Mouse (Mus musculus) neural tube, embryonic 11.5 days (tissue): ENCODE measurements at regions not wholly inside any gene's neighbourhood (a gene's known extent, or its start where the extent isn't known, plus 50 kb on each side); places are given as distances from the start of the nearest gene placed in this dataset.
"Not testable (repeated sequence)": the region's sequence is repeated elsewhere in the genome, so short reads cannot be mapped to it uniquely, and the experiment has no call there.

Experiments
- ATAC-seq: fragments of 200-750 bp; cut with Nextera tagmentation; 2 replicates; pipeline ENCODE4 v1.8.0; 2017; ENCODE audit warnings: moderate number of reproducible peaks, mild to moderate bottlenecking, moderate TSS enrichment, moderate library complexity; ENCODE audit not compliant: insufficient read depth, low FRiP score, low TSS enrichment
- DNase-seq: peaks from one replicate; pipeline ENCODE4 v3.0.0-alpha.2; 2015; ENCODE audit warnings: low spot score
- H3K27ac ChIP-seq: fragments of 300-500 bp; sonication (generic); 2 replicates; pipeline ENCODE4 v1.5.1; 2014; ENCODE audit warnings: low read depth, mild to moderate bottlenecking, low read length
- H3K27me3 ChIP-seq: fragments of 300-500 bp; sonication (generic); 2 replicates; pipeline ENCODE4 v1.6.1; 2014; ENCODE audit warnings: mild to moderate bottlenecking, low read length, mixed read lengths; ENCODE audit not compliant: control insufficient read depth, insufficient read depth
- H3K36me3 ChIP-seq: fragments of 300-500 bp; sonication (generic); 2 replicates; pipeline ENCODE4 v1.6.1; 2014; ENCODE audit warnings: mild to moderate bottlenecking, low read length, moderate library complexity, mixed read lengths; ENCODE audit not compliant: control insufficient read depth, insufficient read depth
- H3K4me1 ChIP-seq: fragments of 300-500 bp; sonication (generic); 2 replicates; pipeline ENCODE4 v1.6.1; 2014; ENCODE audit warnings: low read length, mixed read lengths; ENCODE audit not compliant: control insufficient read depth, insufficient read depth
- H3K4me2 ChIP-seq: fragments of 300-500 bp; sonication (generic); 2 replicates; pipeline ENCODE4 v1.6.1; 2014; ENCODE audit warnings: low read depth, mild to moderate bottlenecking, moderate library complexity
- H3K4me3 ChIP-seq: fragments of 300-500 bp; sonication (generic); 2 replicates; pipeline ENCODE4 v1.5.1; 2014; ENCODE audit warnings: low read depth, low read length
- H3K9ac ChIP-seq: fragments of 300-500 bp; sonication (generic); 2 replicates; pipeline ENCODE4 v1.6.1; 2014; ENCODE audit warnings: mild to moderate bottlenecking, low read length
- H3K9me3 ChIP-seq: fragments of 300-500 bp; sonication (generic); 2 replicates; pipeline ENCODE4 v1.6.1; 2016; ENCODE audit warnings: low read length; ENCODE audit not compliant: control insufficient read depth
- WGBS: fragments of 180-500 bp; shearing (Covaris S2); extraction: QIAGEN DNeasy Blood & Tissue Kit; methylation state at CpG from one replicate; pipeline ENCODE4 v1.1.7; 2014; 5-methylcytosine and 5-hydroxymethylcytosine counted together

DNA sequence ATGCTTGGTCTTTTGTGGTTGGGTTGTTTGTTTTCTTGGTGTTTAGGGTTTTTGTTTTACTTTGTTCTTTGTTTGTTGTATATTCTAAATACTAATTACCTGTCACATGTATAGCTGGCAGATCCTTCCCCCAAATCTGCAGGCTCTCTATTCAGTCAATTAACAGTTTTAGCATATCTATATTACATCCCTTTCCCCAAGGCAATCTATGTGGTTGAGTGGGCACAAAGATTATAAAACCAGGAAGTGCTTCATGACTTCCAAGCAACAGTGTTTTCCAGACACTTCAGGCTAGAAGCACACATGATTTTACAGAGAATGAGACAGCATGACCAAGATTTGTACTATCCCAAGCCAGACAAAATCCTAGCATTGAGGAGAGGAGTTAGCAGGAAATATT lies 544.4 kb upstream of the Pou3f4 start:
- H3K4me1 ChIP-seq, result no peaks in the 10 kb centered on the region
- H3K27me3 ChIP-seq, result no peaks in the 10 kb centered on the region
- H3K27ac ChIP-seq, result no peak overlapping the region
- H3K4me2 ChIP-seq, result no peak overlapping the region
- no peak overlapping the region for H3K9ac ChIP-seq
- DNase-seq (no peak), ATAC-seq (no peak)
- no peaks in the 10 kb centered on the region for H3K36me3 ChIP-seq
- H3K9me3 ChIP-seq, result no peaks in the 10 kb centered on the region
- no peak overlapping the region for H3K4me3 ChIP-seq

DNA sequence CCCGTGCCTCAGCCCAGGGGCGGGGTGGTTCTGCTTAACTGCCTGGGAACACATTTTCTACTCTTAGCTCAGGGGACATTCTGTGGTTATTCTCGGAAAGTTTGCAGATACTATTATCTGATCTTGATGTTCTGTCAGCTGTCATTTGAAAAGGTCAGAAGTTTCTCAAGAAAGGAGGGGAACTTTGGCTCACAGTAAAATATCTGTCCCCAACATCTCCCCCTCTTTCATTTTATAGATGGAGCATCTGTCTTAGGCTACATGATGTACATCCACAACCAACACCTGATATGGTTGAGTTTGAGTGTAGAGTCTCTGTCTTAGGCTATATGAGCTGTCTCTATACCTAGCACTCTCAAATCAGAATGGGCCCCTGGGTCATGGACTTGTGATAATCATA lies 539.8 kb upstream of the Pou3f4 start:
- not testable (repeated sequence) for H3K36me3 ChIP-seq, H3K4me2 ChIP-seq, H3K9ac ChIP-seq, H3K4me1 ChIP-seq, ATAC-seq, H3K27ac ChIP-seq, H3K27me3 ChIP-seq, DNase-seq, H3K4me3 ChIP-seq, H3K9me3 ChIP-seq
- 88% methylated on average over 3 of the region's 3 CpGs for WGBS

DNA sequence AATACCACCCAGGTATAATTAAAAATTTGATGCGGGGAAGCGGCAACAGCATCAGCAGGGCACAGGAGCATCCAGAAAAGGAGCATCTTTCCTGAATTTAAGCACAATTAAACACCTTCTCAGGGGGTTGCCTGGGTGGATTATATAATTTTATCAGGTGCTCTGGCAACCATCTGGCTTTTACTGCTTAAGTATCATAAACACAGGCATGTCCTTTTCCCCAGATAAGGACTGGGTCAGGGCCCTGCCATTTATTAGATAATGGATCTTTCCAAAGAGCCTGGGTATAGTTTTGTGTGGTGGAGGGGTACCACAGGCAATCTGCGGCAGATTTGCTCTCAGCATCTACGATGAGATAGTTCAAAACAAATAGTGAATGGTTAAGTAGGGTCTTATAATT lies 538.7 kb upstream of the Pou3f4 start:
- Histone ChIP-seq H3K4me3 (no peak overlapping the region), H3K4me1 (no peaks in the 10 kb centered on the region), H3K27ac (no peak overlapping the region), H3K36me3 (no peaks in the 10 kb centered on the region), H3K9ac (no peak overlapping the region), H3K4me2 (no peak overlapping the region), H3K27me3 (no peaks in the 10 kb centered on the region), H3K9me3 (no peaks in the 10 kb centered on the region)
- WGBS, result 96% methylated on average over 4 of the region's 4 CpGs
- no peak for ATAC-seq
- DNase-seq, result no peak

DNA sequence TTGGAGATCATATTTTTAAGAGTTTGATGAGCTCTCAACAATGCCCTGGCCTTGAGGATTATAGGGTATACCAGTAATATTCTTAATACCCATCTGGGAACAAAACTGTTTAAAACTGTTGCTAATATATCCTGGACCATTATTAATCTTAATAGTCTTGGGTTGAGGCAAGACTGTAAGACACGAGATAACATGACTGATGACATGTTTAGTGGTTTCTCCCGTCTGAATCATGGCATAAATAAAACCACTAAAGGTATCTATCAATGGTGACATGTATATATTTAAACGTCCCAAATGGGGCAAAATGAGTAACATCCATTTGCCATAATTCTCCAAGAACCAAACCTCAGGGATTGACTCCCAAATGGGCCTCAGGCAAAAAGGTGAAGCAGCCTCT lies 538.2 kb upstream of the Pou3f4 start:
- Histone ChIP-seq H3K4me1 (no peaks in the 10 kb centered on the region), H3K9ac (no peak overlapping the region), H3K27me3 (no peaks in the 10 kb centered on the region), H3K27ac (no peak overlapping the region), H3K4me2 (no peak overlapping the region), H3K9me3 (no peaks in the 10 kb centered on the region), H3K4me3 (no peak overlapping the region), H3K36me3 (no peaks in the 10 kb centered on the region)
- DNase-seq, result no peak
- 87% methylated on average over 3 of the region's 3 CpGs for WGBS
- no peak for ATAC-seq

DNA sequence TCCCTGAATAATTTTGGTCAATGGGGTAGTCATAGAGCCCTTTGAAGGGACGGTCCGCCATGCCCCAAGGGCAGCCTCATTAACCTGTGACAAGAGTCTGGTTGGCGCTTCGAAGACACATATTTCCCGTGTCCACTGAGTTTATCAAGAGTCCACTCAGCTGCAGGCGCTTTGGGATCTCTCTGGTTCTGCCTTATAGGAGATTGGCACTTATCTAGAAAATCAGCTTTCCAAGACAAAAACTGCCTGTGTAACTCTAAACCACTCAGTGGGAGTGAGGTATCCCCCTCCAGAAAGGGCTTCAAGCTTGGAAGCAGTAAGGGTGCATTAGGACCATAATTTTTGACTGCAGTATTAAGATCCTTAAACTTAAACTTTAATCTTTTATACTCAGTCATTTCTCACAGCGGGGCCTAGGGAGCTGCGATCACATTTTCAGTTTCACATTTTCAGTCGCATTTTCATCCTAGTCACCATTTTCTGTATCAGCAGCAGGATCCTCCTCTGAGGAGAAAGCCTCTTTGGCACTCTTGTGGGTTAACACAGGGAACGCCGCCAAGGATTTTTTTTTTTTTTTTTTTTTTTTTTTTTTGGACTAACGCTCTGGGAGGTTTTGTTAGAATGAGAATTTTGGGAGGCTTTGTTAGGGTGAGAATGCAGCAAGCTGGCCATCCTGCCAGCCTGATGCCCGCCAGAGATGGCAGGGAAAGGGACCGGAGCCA lies 534.4 kb upstream of the Pou3f4 start:
- Histone ChIP-seq H3K27ac (no peak overlapping the region), H3K9ac (no peak overlapping the region), H3K27me3 (no peaks in the 10 kb centered on the region), H3K9me3 (no peaks in the 10 kb centered on the region), H3K4me2 (no peak overlapping the region), H3K36me3 (no peaks in the 10 kb centered on the region), H3K4me1 (no peaks in the 10 kb centered on the region), H3K4me3 (no peak overlapping the region)
- DNase-seq (no peak), ATAC-seq (no peak)
- WGBS, result 91% methylated on average over 14 of the region's 14 CpGs

DNA sequence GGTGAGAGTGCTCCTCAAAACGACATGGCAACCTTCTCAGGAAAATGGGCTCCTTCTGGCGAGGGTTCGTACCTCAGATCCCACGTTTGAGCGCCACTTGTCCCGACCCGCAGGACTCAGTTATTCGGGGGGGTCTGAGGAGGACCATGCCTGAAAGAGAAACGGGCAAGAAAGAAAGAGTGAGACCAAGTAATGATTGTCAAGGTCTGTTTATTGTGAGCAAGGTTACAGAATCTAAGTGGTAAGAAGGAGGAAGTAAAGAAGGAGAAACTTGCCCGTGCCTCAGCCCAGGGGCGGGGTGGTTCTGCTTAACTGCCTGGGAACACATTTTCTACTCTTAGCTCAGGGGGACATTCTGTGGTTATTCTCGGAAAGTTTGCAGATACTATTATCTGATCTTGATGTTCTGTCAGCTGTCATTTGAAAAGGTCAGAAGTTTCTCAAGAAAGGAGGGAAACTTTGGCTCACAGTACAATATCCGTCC lies 532.6 kb upstream of the Pou3f4 start:
- not testable (repeated sequence) for H3K27ac ChIP-seq, H3K4me2 ChIP-seq, H3K4me3 ChIP-seq, DNase-seq, ATAC-seq, H3K4me1 ChIP-seq, H3K27me3 ChIP-seq, H3K36me3 ChIP-seq, H3K9ac ChIP-seq, H3K9me3 ChIP-seq
- WGBS, result 90% methylated on average over 13 of the region's 13 CpGs

DNA sequence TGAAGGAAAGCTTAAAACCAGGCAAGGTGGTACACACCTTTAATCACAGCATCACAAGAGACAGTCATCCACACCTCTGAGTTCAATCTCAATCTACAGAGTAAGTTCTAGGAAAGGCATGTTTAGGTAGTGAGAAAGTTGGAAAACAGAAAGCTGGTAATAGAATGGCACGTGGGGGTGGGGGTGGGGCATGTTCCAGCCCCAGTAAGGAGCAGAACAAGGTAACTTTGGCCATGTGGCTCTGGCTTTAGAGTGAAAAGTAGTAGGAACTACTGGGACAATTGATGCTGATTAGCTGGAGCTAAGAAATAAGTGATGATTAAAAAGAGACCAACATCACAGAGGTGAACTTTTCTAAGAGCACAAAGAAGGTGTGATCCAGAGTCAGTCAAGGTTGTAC lies 532.2 kb upstream of the Pou3f4 start:
- H3K36me3 ChIP-seq, result no peaks in the 10 kb centered on the region
- H3K27ac ChIP-seq, result no peak overlapping the region
- H3K4me3 ChIP-seq, result no peak overlapping the region
- DNase-seq (no peak), ATAC-seq (no peak)
- H3K9ac ChIP-seq, result no peak overlapping the region
- no peaks in the 10 kb centered on the region for H3K27me3 ChIP-seq
- no peak overlapping the region for H3K4me2 ChIP-seq
- WGBS, result 75% methylated on average over 1 of the region's 1 CpGs
- H3K4me1 ChIP-seq, result no peaks in the 10 kb centered on the region
- no peaks in the 10 kb centered on the region for H3K9me3 ChIP-seq

DNA sequence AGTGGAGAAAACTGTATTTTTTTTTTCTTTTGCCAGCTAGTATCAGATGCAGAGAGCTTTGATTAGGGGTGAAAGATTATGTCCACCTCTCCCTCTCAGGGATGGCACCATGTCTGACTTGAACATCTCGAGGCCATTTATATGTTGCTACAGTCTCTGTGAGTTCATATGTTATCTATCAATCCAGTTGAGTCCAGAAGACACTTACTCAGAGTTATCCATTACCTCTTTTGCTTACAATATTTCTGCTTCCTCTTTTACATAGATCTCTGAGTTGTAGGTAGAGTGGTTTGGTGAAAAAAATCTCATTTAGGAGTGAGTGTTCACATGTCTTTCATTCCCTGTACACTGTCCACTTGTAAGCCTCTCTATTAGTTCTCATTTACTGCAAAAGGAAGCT lies 524.7 kb upstream of the Pou3f4 start:
- WGBS, result 93% methylated on average over 1 of the region's 1 CpGs
- H3K36me3 ChIP-seq, result no peaks in the 10 kb centered on the region
- H3K9me3 ChIP-seq, result no peaks in the 10 kb centered on the region
- no peaks in the 10 kb centered on the region for H3K4me1 ChIP-seq
- no peak overlapping the region for H3K4me2 ChIP-seq
- no peak overlapping the region for H3K27ac ChIP-seq
- no peak overlapping the region for H3K4me3 ChIP-seq
- DNase-seq (no peak), ATAC-seq (no peak)
- H3K27me3 ChIP-seq, result no peaks in the 10 kb centered on the region
- no peak overlapping the region for H3K9ac ChIP-seq

DNA sequence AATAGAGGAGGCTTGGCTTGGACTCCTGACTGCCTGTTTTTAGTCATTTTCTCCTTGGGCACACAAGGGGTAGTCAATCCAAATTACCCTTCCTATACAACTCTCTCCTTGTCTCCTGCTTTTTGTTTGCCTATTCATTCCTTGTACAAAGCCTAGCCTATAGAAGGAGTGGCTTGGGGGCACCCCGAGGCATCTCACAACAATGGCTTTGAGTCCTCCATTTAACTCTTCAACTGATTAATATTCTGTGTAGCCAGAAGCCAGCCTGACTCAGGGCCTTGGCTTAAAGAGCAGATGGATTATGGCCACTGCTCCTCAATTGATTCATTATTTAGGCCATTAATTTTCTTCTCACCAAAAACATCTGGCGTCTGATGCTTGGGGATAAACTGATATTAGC lies 506.4 kb upstream of the Pou3f4 start:
- Histone ChIP-seq H3K9ac (no peak overlapping the region), H3K36me3 (no peaks in the 10 kb centered on the region), H3K4me2 (no peak overlapping the region), H3K27me3 (no peaks in the 10 kb centered on the region), H3K27ac (no peak overlapping the region), H3K4me3 (no peak overlapping the region), H3K9me3 (no peaks in the 10 kb centered on the region), H3K4me1 (no peaks in the 10 kb centered on the region)
- ATAC-seq (peak; percentile 93), DNase-seq (peak; percentile 59)
- WGBS, result 38% methylated on average over 2 of the region's 2 CpGs
